Mouse (Mus musculus): Measurements from ENCODE around the gene St6galnac3.

DNA sequence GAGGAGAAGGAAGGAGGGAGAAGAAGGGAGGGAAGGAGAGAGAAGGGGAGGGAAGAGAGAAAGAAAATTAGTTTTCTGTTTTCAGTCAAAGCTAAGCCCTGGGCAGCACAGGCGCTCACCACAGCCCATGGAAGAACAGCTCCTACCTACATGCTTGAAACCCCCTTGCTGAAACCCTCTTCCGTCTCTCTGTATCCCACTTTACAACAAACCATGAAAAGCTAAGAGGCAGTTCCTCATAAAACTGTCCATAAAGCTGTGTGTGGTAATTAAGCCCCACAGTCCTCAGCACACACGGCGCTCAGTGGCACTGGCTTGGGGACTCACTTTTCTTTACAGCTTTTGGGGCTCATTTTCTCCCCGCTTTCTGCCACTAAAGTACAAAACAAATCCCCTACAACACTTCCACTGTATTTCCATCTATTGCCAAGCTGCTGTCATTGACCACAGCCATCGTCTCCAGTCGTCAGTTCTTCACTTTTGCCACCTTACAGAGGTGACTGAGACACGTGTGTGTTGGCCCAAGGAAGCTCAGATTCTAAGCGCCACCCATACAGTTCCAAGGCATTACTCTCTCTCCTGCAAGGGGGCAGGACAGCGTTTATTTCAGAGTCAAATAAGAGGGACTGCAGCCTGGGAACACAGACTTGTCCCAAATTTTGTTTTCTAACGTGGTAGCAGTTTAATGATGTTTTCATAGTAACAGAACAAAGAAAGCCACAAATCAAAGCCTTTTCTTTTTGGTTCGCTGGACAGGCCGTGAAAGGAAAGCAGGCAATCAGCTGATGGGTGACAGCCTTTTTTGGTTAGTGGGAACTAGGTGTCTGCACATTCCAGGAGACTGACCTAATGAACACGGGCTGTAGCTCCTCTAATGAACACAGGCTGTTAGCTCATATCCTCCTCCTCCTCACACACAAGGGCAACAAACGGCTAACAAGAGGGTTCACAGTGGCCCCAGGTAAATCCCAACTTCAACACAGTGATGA lies 22.9 kb downstream of the St6galnac3 start:
- TF ChIP-seq CTCF (IDR thresholded peaks at IDR 0.05; ENCODE audit: insufficient read depth, low read length) (no peak), POLR2A (IDR thresholded peaks at IDR 0.05; ENCODE audit: borderline replicate concordance, extremely low read depth, low read depth, low read length) (no peak)

All from lung, adult 2 months (tissue).